Mouse (Mus musculus) gastrocnemius, adult 8-10 months (tissue): ENCODE data around the gene Rai2. TPM values are rescaled to one million over a fixed set of nuclear protein-coding genes. Genes with fewer than 3 reads are reported as not detected.
"Not testable (repeated sequence)": the region's sequence is repeated elsewhere in the genome, so short reads cannot be mapped to it uniquely, and the experiment has no call there.

ENCODE experiments used
- DNase-seq, 2 experiments: peaks; one replicate each; pipeline ENCODE4 v3.0.0; 2022; ENCODE audit warnings: low spot score in 2 of 2
- total RNA-seq, 4 experiments: library from RNA; stranded (reverse); gene quantifications; 2 replicates each; pipeline ENCODE4 v1.2.4; 2022

Rai2 gene
- total RNA-seq, 4 experiments from 2014 or later, result 25.0 to 32.1 (median 27.5) TPM

GRCm38 (mm10) chrX:161826186-161826585 lies 109.3 kb downstream of the Rai2 start:
- not testable (repeated sequence) for DNase-seq
